Mouse (Mus musculus) cerebellum, adult 8-10 months (tissue): ENCODE data around the gene Scgb2b26.
A peak's percentile ranks its signal among the peaks of the same experiment; 100 is the strongest.

ENCODE experiments used
- DNase-seq: peaks from one replicate; pipeline ENCODE4 v3.0.0; 2022

Scgb2b26 gene

GRCm38 (mm10) chr7:33944940-33945339 lies at the start of gene Scgb2b26:
TSS of gene Scgb2b26 (minus strand) at chr7:33945040.
- no peak for DNase-seq

GRCm38 (mm10) chr7:33982281-33982680 lies 37.4 kb upstream of the Scgb2b26 start:
- peak; percentile 2 for DNase-seq

- no peak for DNase-seq
Measured at GRCm38 (mm10) chr7:33902982-33903381, 41.9 kb downstream of the Scgb2b26 start.

- DNase-seq = no peak
Measured at GRCm38 (mm10) chr7:33900803-33901202, 44.0 kb downstream of the Scgb2b26 start.

GRCm38 (mm10) chr7:33900007-33900406 lies 44.8 kb downstream of the Scgb2b26 start:
- no peak for DNase-seq
